Mouse (Mus musculus) thymus, postnatal 36 days (tissue): ENCODE data around the gene Gpr25.
A peak's percentile ranks its signal among the peaks of the same experiment; 100 is the strongest.

Experiments used
- DNase-seq, 2 experiments: peaks; one replicate each; pipeline ENCODE4 v3.0.0; 2022; ENCODE audit warnings: mixed read lengths in 2 of 2

The Gpr25 gene

DNA sequence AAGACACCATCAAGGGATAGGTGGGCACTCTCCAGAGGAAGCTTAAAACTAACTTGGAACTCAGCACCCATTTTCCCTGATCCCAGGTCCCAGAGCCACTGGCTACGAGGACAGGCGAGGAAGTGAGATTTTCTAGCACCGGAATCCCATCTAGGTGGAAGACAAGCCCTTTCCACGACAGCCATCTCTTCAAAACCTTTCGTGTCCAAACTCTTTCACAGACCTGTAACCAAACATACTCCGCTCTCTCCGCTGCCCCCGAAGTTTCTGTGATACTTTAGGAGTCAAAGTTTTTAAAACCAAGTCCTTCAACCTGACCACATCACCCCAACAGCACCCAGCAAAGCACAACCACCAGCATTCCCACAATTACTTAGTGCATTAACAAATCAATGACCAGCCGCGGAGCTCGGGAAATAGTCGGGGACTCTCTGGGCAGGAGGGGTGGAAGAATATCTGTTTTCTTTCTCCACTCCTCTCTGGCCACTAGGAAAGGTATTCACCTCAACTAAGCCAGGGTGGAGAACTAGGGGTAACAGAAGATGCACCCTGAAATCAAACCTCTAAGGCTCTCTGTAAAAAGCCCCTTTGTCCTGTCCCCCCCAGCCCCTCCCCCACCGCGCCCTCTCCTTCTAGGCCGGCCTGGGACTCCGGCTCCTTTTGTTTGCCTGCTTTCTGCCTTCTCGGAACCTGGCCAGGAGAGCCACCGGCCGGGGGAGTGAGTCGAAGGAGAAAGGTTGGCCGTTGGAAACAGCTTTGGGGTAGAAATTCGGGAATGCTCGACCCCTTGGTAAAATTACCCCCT, 27.5 kb downstream of the Gpr25 start:
- DNase-seq = no peak

DNA sequence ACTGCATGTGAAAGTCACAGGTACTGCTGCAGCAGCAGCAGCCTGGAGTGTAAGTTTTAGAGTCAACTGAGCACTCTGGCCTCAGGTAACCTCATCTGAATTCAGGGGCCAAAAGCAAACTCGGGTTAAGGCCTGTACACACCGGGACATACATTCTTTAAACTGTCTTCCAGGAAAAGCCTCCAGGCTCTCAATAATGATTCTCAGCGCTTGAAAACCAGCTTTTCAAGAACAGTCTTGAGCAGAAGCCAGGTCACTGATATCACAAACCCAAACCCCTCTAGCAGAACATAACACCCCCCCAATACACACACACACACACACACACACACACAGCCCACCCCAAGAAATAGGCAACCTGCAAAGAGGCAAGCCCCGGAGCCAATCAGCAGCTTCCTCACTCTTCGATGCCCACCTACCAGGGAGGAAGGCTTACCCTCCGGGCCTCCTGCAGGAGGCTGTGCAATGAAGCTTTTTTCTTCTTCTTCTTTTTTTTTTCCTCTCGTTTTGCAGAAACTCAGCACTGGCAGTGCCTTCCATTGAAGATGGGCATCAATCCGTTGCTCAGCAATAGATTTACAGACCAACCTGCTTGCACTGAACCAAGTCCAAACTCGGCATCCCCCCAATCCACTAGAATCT, 28.3 kb downstream of the Gpr25 start:
- no peak for DNase-seq

DNA sequence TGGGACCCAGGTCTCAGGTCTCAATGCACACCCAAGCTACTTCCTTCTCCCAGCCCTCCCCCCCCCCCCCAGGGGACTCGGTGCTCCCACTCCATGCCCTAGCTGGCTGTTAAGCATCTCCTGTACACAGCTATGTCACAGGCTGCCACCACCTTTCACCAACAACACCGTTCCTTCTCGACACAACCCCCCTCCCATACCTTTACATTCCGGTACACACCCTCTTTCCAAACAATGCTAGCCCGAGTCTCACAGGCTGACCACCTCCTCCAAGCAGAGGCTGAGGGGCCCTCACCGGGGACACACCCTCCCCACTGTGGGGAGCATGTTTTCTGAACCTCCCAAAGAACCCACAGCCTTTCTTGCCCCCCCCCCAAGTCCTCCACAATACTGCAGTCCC, 29.1 kb downstream of the Gpr25 start:
- no peak for DNase-seq

DNA sequence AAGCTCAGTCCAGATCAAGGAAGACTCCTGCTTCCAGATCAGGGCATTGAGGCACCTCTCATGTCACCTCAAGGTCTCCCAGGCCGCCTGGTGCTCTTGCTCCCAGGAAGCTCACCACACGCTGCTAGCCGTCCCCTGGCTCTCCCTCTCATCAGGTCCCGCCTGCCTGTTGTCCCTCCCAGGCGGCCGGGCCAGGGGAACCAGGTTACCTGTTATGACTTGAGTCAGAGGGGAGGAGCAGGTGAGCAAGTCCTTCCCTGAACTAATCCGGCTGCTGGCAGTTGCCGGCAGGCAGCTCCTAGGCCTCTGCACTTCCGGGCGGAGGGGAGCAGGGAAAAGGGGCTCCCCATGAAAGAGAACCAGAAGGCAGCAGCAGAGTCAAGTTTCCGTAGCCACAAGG, 30.5 kb downstream of the Gpr25 start:
- peak in 1 of 2 experiments; percentile 14 for DNase-seq

DNA sequence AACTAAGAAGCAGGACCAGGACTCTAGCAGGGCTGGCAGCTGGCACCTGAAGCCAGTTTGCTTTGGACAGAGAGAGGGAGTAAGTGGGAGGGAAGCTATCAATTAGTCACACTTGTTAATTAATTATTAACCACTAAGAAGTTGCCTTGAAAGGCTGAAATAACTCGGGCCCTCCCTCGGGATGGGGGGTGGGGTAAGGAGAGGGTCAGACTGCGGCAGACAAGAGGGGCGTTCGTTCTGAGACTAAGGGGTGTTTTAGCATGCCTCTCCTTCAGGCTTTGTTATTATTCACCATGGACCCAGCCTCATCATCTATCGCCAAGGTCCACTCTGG, 31.7 kb downstream of the Gpr25 start:
- no peak for DNase-seq

DNA sequence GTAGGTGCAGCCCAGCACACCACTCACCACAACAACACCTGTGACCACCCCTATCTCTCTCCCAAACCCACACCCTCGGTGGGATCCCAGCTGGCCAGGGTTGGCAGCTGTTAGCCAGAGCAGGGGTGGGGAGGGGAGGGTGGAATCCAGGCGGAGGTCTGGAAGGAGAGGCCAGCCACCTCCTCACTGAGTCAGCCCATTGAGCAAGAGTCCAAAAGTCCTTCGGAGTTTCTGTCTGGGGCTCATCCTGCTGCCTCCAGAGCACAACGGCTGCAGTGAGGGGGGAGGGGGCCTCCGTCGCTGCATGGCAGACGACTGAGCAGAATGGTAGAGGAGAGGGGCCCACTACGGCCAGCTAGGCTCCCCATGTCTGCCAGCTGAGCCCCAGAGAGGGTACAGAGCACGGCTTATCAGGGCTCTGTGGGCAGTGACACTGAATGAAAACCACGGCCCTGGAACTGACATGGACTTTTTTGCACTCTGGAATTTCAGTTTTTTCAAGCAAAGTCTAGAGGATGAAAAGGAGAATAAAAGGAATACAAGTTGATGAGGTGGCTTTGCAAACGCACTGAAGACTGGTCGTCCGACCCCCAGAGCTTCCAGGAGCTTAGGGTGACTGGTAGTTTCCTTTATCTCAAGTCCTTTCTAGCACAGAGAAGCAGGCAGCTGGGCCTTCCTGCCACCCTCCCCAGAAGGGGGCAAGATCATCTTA, 32.2 kb downstream of the Gpr25 start:
- DNase-seq = no peak

DNA sequence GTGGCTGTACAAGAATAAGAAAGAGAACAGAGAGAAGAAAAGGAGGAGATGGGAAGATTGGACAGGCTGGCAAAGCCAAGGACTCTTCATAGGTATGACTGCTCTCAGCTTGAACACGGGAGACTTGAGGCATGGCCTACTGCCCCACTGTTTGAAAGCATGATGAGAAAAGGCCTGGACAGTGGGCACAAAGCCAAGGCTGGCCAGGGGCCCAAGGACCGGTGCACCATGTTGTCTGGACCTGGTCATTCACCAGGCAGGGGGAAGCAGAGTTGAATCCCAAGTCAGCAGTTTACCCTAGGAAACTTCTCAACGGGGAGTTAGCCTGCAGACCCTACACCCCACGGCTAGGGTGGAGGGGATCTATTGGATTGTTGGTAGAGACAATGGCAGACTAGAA, 32.8 kb downstream of the Gpr25 start:
- no peak for DNase-seq

DNA sequence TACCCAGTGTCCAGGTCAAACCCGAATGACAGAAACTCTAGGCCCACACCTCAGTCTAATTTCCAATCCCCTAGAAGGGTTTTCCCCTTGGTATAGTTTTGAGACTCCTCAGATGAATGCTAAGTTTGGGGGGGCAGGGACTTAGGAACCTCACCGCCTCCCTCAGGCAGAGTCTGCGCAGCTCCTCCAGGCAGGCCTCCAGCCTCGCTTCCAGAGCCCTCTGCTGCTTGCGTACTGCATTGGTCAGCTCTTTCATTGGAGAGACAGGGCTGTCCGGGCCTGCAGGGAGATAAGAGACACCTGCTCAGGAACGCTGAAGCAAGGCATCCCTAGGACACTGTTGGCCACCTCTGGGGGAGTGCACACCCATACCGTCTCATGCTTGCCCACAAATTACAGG, 34.0 kb downstream of the Gpr25 start:
- DNase-seq = no peak

DNA sequence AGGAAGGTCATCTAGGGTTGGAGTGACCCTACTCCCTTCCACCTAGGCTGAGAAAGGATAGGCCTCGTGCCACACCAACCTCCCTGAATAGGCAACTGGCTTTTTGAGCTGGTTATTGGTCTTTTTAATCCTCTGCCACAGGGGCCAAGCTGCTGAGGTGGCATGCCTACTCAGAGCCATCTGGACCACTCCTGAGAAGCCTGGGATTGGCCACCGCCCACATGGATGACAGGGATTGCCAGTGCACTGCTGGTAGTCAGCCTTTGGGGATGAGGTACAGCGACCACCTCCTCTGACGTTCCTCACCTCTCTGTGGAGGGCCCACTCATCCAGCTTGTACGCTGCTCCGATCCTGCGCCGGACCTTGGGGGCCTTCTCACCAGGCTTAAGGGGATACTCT, 34.8 kb downstream of the Gpr25 start:
- DNase-seq = no peak

DNA sequence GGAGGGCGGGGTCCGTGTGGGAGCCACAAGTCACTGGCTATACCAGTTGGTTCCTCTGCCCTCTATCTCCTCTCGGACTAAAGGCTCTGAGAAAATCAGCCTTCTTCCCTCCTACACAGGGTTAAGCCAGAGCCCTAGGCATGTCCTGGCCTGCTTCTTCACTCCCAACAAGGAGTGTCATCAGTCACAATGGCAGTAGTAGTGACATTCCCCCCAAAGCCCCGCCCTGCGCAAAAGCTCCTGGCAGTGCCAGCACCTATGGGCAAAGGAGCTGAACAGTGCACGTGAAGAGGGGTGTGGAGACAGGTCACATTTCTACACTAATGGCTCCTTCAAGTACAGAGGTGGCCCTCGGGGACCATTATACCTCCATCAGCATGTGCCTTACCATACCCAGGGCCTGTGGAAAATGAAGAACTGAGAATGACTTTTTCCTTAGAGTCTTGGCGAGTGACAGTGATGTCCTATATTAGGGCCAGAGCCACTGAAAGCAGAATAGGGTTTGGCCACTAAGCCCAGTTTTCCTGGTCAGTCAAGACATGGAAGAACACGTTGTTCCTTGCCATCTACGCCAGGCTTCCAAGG, 36.8 kb downstream of the Gpr25 start:
- DNase-seq = no peak

DNA sequence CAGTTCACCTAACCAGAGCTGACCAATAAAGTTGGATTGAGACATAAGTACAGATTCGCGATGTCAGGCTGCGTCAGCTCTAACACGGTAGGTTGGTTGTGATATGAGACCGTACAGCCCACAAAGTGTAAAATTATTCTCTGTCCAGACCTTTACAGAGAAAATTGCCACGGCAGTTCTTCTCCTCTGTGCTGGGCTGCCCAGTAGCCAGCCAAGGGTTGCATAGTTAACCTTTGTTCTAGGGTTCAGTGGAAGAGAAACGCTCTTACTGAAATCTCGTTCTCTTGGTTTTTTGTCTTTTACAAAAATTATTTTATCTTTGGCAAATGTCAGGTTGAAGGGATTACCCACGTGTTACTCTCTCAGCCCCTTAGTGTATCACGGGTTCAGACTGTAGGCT, 38.3 kb downstream of the Gpr25 start:
- no peak for DNase-seq

DNA sequence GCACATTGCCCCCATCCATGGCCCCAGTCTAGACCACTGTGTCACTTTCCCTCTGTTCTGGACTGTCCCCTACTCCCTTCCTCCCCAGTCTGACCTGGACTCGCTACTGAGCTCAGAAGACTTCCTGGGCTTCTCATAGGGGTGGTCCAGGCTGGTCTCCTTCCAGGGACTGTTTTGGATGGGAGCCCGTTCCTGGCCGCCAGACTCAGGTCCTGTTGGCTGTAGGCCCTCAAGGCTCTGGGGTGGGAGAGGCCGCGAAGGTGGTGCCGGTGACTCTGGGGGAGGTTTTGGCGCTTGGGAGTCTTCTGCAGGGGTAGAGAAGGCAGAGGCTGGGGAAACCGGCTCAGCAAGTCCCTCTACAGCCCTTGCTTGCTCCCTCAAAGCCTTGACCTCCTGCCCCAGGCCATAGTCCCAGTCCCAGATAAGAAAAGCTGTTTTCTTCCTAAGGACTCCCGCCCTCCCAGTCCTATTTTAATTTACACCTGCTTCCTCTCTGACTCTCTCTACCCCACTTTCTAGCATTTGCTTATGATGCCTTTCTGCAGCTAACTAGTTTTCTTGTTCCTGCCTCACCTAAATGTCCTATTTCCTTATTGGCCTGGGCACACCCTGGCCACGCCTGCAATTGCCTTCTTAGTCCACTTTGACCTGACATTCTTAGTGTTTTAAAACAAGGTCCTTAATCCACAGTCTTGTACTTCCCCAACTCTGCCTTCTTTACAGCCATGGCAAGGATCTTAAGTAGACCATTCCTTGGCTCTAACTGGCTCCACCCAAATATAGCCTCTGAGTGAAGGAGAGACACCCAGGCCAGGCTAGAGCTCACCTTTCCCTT, 40.4 kb downstream of the Gpr25 start:
- DNase-seq = no peak

DNA sequence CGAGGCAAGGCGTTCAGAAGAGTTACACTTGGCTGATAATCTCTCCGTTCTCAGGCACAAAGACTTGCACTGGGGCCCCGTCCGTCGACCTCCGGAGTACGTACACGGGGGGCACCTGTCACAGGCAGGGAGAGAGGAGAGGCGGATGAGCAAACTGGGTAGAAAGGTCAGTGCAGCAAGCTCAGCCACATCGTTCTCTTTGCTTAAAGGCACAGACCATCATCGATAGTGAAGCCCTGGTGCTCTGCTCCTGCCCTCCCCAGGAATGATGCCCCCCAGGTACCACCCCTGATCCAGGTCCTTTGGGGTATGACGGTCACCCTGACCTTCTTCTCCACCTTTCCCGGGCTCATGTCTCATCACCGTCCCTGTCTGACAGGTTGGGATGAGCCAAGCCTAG, 46.4 kb downstream of the Gpr25 start:
- no peak for DNase-seq

DNA sequence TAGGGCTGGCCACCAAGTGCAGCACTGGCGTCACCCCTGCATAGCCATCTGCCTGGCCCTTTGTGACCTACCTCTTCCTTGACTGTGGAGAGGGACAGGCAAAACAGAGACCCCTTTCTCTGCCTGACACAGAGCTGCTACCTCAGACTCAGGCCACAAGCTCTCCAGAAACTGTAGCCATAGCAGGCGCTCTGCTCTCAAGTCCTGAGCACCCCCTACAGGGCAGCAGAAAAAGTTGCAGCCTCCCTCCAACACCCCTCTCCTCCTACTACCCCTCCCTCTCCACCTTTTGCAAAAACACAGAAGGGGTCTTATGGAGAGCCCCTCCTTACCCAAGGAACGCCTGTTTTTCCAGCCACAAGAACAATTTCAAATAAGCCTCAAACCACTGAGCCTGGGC, 47.9 kb downstream of the Gpr25 start, which contains the start of gene Mroh3:
Gene Mroh3, minus strand, starts transcription at position 26 of the 400 bp plus-strand sequence.
- DNase-seq = peak; percentile 22 to 35
